Comparison of ENCODE assay signal across 26 mouse cellular contexts in the genomic region with DNA sequence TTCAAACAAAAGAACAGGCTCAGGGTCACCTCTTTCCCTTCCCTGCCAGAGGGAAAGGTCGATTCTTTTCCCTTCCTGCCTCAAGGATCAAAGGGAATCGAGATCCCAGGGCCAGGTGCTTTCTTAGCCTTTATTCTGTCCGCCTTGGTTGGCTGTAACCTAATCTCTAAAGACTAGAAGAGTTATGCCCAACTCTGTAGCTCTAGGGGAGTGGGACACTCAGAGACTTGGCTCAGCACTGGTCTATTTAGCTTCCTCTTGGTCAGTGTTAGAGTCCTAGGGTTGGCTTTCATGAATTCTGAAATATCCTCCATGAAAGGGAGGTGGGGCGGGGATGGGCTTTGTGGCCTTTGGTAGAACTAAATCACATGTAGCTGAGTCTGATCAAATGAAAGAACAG. TPM values are rescaled to one million over a fixed set of nuclear protein-coding genes. Genes with fewer than 3 reads are reported as not detected.
DNase-seq lines count a peak whose midpoint lies in the region; ATAC-seq and TF ChIP-seq lines count a peak whose summit lies in the region.
"Had no signal": no experiment of that assay in that cellular context is flagged by ENCODE, and none has a peak within 500 bp of the region (broad histone marks: within the 10 kb centered on the region; RNA-seq: fewer than 3 reads in every experiment).

No protein-coding gene starts in this region.

- WGBS in kidney, embryonic 16.5 days, result 35% methylated on average over 4 of the region's 4 CpGs
- 43% methylated on average over 4 of the region's 4 CpGs for WGBS in midbrain, embryonic 14.5 days
- 41% methylated on average over 4 of the region's 4 CpGs for WGBS in midbrain, embryonic 16.5 days

- H3K27ac ChIP-seq in gastrocnemius, adult 2 months, result peak overlapping the region; percentile 73
- no peak overlapping the region for H3K27ac ChIP-seq in kidney, embryonic 16.5 days (ENCODE audit: low read length)
- peak overlapping the region; percentile 87; the same call in 1 of the 2 replicates for H3K27ac ChIP-seq in midbrain, embryonic 14.5 days (replicated peaks; ENCODE audit: low read depth, low read length)
- H3K27ac ChIP-seq in midbrain, embryonic 16.5 days (ENCODE audit: low read length), result no peak overlapping the region
- H3K27ac ChIP-seq: embryonic facial prominence, embryonic 12.5 days; forebrain, embryonic 13.5 days; heart, embryonic 15.5 days; limb, embryonic 12.5 days had no signal

- no peak overlapping the region for H3K4me3 ChIP-seq in gastrocnemius, adult 2 months
- no peak overlapping the region for H3K4me3 ChIP-seq in kidney, embryonic 16.5 days (ENCODE audit: low read length)
- H3K4me3 ChIP-seq in midbrain, embryonic 14.5 days (replicated peaks; ENCODE audit: low read depth, low read length), result no peak overlapping the region
- H3K4me3 ChIP-seq in midbrain, embryonic 16.5 days (ENCODE audit: low read depth, low read length), result no peak overlapping the region
- H3K4me3 ChIP-seq: embryonic facial prominence, embryonic 12.5 days; forebrain, embryonic 13.5 days; heart, embryonic 15.5 days; limb, embryonic 12.5 days had no signal

- no peaks in the 10 kb centered on the region for H3K36me3 ChIP-seq in kidney, embryonic 16.5 days (ENCODE audit: insufficient read depth, low read length)
- 0 out of 2 replicates have a peak, but pooled peaks cover 2% of the 10 kb centered on the region for H3K36me3 ChIP-seq in midbrain, embryonic 14.5 days (ENCODE audit: control insufficient read depth, insufficient read depth, low read length)
- peaks cover 2% of the 10 kb centered on the region; the same call in 1 of the 2 replicates for H3K36me3 ChIP-seq in midbrain, embryonic 16.5 days (ENCODE audit: control insufficient read depth, insufficient read depth, low read length)
- H3K36me3 ChIP-seq: embryonic facial prominence, embryonic 12.5 days; heart, embryonic 15.5 days; limb, embryonic 12.5 days had no signal

- intact Hi-C loops in gastrocnemius, adult 2 months (cut with DNase I), result no loop called here

- H3K9me3 ChIP-seq in kidney, embryonic 16.5 days (ENCODE audit: low read length), result no peaks in the 10 kb centered on the region
- no peaks in the 10 kb centered on the region for H3K9me3 ChIP-seq in midbrain, embryonic 14.5 days (ENCODE audit: control insufficient read depth, low read length)
- H3K9me3 ChIP-seq in midbrain, embryonic 16.5 days (replicated peaks; ENCODE audit: control insufficient read depth, low read length, poor library complexity, severe bottlenecking), result no peaks in the 10 kb centered on the region
- H3K9me3 ChIP-seq: embryonic facial prominence, embryonic 12.5 days; forebrain, embryonic 13.5 days; heart, embryonic 15.5 days; limb, embryonic 12.5 days had no signal

- H3K27me3 ChIP-seq in kidney, embryonic 16.5 days (ENCODE audit: insufficient read depth, low read length), result no peaks in the 10 kb centered on the region
- H3K27me3 ChIP-seq in midbrain, embryonic 14.5 days (ENCODE audit: control insufficient read depth, insufficient read depth, low read length), result no peaks in the 10 kb centered on the region
- no peaks in the 10 kb centered on the region for H3K27me3 ChIP-seq in midbrain, embryonic 16.5 days (ENCODE audit: control insufficient read depth, insufficient read depth, low read depth, low read length)
- H3K27me3 ChIP-seq: embryonic facial prominence, embryonic 12.5 days; forebrain, embryonic 13.5 days; heart, embryonic 15.5 days; limb, embryonic 12.5 days had no signal

- no peak overlapping the region for H3K9ac ChIP-seq in kidney, embryonic 16.5 days (replicated peaks; ENCODE audit: low read length)
- H3K9ac ChIP-seq in midbrain, embryonic 14.5 days (replicated peaks; ENCODE audit: low read length), result no peak overlapping the region
- no peak overlapping the region for H3K9ac ChIP-seq in midbrain, embryonic 16.5 days (ENCODE audit: low read depth, low read length)
- H3K9ac ChIP-seq: embryonic facial prominence, embryonic 12.5 days; heart, embryonic 15.5 days; limb, embryonic 12.5 days; liver, postnatal 0 days had no signal

- no peak for DNase-seq in gastrocnemius, adult 2 months
- no peak for DNase-seq in gastrocnemius, adult 8-10 months (ENCODE audit: low spot score in 2 of 2)
- no peak for DNase-seq in kidney, postnatal 4 days
- DNase-seq in midbrain, embryonic 14.5 days, result no peak
- peak; percentile 69 for DNase-seq in ZHBTc4 (ENCODE audit: low read depth, low spot score)
- no peak for DNase-seq in urinary bladder, postnatal 4 days (ENCODE audit: low spot score in 2 of 2)
- DNase-seq: adrenal gland, adult 2 months; cerebellum, adult 11 months; cerebellum, postnatal 14 days; heart, postnatal 36 days; kidney, adult 2 months; liver, postnatal 0 days; lung, postnatal 14 days; right cerebral cortex, postnatal 25 days; spleen, adult 18-20 months; thymus, postnatal 25 days had no signal

- H3K4me1 ChIP-seq in kidney, embryonic 16.5 days (ENCODE audit: insufficient read depth, low read length), result peaks cover 13% of the 10 kb centered on the region; the same call in 1 of the 2 replicates
- peaks cover 25% of the 10 kb centered on the region for H3K4me1 ChIP-seq in midbrain, embryonic 14.5 days (ENCODE audit: control insufficient read depth, insufficient read depth, low read length)
- H3K4me1 ChIP-seq in midbrain, embryonic 16.5 days (ENCODE audit: control insufficient read depth, insufficient read depth, low read length), result peaks cover 23% of the 10 kb centered on the region
- H3K4me1 ChIP-seq: embryonic facial prominence, embryonic 12.5 days; heart, embryonic 15.5 days; limb, embryonic 12.5 days had no signal

- no peak for TF ChIP-seq CTCF in gastrocnemius, adult 2 months (IDR thresholded peaks at IDR 0.05)

- H3K4me2 ChIP-seq in kidney, embryonic 16.5 days (replicated peaks; ENCODE audit: low read depth, low read length), result no peak overlapping the region
- H3K4me2 ChIP-seq in midbrain, embryonic 14.5 days (ENCODE audit: low read length), result no peak overlapping the region
- no peak overlapping the region for H3K4me2 ChIP-seq in midbrain, embryonic 16.5 days (ENCODE audit: low read length)
- H3K4me2 ChIP-seq: embryonic facial prominence, embryonic 12.5 days; heart, embryonic 15.5 days; limb, embryonic 12.5 days; liver, embryonic 11.5 days had no signal

- peak; percentile 86 for ATAC-seq in kidney, embryonic 16.5 days (ENCODE audit: low FRiP score, low TSS enrichment)
- ATAC-seq in midbrain, embryonic 14.5 days (ENCODE audit: low FRiP score, low TSS enrichment), result no peak
- no peak for ATAC-seq in midbrain, embryonic 16.5 days
- ATAC-seq: inflammation-experienced regulatory T-cells, adult 6 months; liver, postnatal 0 days had no signal

RNA-seq across cellular contexts. Expression of gene Kcna2, which starts 11.6 kb away (rescaled TPM):
- 1 to 10 TPM in 1 of 2 experiments, under 1 TPM in 1; 0.73 to 1.2 TPM for total RNA-seq in gastrocnemius, adult 2 months (2021)
- total RNA-seq in gastrocnemius, adult 8-10 months (2022), result 1 to 10 TPM in 2 of 4 experiments, under 1 TPM in 2; 0.82 to 1.5 (median 1.1) TPM
- 0.02 and 0.09 TPM in 2 replicates for polyA plus RNA-seq in kidney, embryonic 16.5 days (2015; fragmentation: Nextera tagmentation; extraction: Ambion mirVana)
- 1.5 and 2.0 TPM in 2 replicates for polyA plus RNA-seq in midbrain, embryonic 14.5 days (2014; fragmentation: Nextera tagmentation; extraction: Ambion mirVana)
- 1.6 TPM in 2 replicates for polyA plus RNA-seq in midbrain, embryonic 16.5 days (2015; fragmentation: Nextera tagmentation; extraction: Ambion mirVana)
- total RNA-seq: megakaryocyte progenitor cell, adult 5-6 weeks; monocyte, adult 5-6 weeks had no signal

Comparison
In these comparisons a context has a peak if more than half of its experiments do, and no peak if none do; other contexts are left out.
1. H3K27ac ChIP-seq: peak in gastrocnemius, adult 2 months (single experiment) and midbrain, embryonic 14.5 days (single experiment); none in kidney, embryonic 16.5 days (single experiment) and midbrain, embryonic 16.5 days (single experiment).